Mouse (Mus musculus) left cerebral cortex, postnatal 10 days (tissue): Measurements from ENCODE around the gene Nav3. TPM values are rescaled to one million over a fixed set of nuclear protein-coding genes. Genes with fewer than 3 reads are reported as not detected.
"Not testable (repeated sequence)": the region's sequence is repeated elsewhere in the genome, so short reads cannot be mapped to it uniquely, and the experiment has no call there.

ENCODE experiments used
- DNase-seq, 2 experiments: peaks; one replicate each; pipeline ENCODE4 v3.0.0; 2021 to 2022; ENCODE audit warnings: low spot score in 2 of 2, mixed read lengths in 1 of 2; ENCODE audit errors: extremely low spot score in 1 of 2
- intact Hi-C: fragments of 180-260 bp; cut with DNase I; formaldehyde crosslinking; loops from one replicate; pipeline ENCODE4 v1.15.1; 2025
- total RNA-seq, 2 experiments: library from RNA; stranded (reverse); gene quantifications; 2 replicates each; pipeline ENCODE4 v1.2.3; 2021

Gene Nav3
- total RNA-seq, 2 experiments from 2014 or later = 241 to 252 TPM

DNA sequence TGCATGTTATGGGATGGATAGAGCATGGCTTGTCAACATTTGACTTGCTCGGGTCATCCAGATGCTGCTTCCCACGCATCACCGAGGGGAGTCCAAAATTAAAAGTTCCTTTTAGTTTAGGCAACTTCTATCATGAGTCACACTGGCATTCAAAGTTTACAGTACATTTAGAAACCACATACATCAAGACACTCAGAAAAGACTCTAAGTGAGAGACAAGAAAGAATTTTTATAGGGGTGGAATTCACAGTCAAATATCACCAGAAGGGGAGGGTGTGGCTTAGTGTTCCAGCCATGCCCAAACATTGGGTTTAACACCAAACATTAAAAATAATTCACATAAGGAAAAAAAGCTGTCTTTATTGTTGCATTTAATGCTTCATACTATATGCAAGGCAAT lies 57.4 kb downstream of the Nav3 start:
- intact Hi-C loops = no loop called here
- no peak for DNase-seq

DNA sequence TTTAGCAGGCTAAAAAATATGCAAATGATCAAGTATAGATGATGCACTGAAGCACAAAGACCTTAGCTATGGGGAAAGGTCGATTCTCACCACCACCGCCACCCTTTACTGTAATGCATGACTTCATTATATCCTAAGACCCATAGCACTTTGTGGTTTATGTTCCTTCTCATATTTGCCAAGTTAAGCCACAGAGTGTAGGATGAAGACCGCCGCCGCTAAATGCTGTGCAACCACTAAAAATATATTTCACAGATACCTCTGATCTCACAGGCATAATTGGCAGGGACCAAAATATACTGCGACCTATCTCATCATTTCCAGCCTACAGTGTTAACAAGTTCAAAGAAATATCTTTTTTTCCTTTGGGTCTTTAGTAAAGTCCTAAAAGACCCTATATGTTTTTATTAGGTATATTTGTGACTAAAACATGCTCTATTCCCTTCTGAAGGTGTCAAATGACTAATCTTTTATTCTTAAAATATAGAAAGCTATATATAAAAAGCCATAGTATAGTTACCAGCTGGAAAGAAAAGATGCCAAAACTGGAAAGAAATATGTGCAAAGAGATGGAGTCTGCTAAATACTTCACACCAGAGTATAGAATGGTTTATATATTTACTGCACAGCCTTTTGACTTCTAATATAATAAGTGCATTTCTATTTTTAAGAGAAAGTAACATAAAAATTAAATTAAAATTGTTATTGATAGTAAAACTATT lies 69.4 kb downstream of the Nav3 start:
- no peak for DNase-seq
- intact Hi-C loops = no loop called here

DNA sequence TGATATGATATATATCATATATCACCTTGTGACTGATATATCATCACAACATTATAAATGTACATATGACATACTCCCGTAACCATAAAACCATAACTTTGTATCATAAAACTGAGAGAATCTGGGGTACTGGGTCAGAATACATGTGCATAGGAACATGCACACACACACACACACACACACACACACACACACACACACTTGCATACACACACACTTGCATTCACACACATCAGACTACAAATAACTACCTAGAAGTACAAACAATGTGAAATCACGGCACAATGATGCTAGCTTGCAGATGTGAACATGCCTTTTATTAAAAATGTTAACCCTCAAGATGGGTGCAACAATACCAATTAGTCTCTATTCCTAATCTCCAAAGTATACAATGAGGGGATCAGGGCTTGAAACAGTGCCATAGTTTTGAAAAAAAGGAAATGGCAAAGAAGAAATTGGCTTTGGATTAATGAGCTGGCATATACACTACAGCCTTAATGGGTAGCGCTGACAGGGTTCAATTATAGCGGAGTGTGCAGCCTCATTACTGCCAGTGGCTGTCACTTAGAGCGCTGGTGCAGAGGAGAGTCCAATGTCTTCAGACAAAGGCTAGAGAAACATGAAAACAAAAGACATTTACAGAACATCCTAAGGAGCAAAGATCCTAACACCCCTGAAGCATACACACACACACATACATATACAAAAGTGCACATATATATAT lies 72.3 kb downstream of the Nav3 start:
- intact Hi-C loops, DNase-seq: not testable (repeated sequence)

DNA sequence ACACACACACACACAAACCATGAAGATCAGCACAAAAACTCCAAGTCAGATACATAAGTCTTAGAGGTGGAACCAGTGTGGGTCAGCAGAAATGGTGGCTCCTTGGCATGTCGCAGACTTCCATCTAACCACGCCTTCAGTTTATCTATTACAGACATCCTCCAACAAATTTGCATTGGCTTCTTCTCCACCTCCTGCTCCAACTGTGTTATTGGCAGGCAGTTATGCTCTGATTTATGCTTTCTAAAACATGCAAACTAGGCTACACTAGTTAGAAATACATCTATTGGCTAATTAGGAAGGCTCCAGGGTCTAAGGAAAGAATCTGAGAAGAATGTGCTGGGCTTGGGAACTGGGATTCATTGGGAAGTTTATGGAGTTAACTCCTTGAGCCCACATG lies 75.2 kb downstream of the Nav3 start:
- no peak for DNase-seq
- intact Hi-C loops = no loop called here

DNA sequence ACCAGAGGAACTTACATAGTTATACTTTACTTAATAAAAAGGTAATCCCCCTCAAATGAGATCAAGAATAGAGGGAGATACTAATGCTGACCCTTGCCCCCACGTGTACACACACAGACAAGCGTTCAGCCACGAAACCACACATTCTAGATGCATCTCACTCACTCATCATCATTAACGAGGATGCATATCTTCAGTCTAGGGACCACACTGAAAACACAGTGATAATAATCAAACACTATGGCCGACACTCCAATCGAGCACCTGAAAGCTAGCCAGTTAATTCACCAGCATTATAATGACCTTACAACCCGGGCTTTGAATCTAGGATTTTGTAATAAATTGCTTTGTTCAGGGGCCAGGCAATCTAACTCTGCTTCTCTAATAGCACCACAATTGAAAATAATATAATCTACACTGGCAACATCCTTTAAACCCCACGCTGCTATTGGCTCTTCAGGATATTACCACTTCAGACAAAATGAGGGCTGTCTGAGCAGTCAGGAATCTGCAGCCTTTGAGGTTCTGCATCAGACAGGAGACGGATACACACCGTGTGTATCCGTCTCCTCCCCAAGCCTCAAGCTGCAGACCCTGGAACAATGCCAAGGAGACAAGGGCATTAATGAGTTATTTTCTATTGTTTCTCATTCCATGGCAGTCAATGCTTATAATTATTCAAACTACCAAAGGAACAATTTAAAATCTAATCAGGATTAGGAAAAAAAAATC lies 83.1 kb downstream of the Nav3 start:
- peak in 1 of 2 experiments; percentile 51 for DNase-seq
- intact Hi-C loops = no loop called here

DNA sequence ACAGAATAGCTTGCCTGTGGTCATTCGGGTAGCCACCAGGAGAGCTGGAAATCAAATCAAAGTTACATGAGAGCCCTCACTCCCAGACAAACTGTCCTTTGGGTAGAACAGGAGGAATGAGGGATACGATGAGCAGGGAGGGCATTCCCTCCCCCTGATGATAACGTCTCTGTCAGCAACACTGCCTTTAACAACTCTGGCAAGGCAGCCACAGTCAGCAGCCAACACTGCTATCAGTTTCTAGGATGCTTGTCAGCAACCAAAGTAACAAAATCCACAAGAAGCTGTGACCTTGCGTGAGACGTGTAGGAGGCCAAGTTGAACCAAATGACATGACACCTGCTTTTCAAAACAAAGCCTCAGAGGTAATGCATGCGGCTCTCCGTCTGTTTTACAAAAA lies 103.9 kb downstream of the Nav3 start:
- intact Hi-C loops = no loop called here
- no peak for DNase-seq

DNA sequence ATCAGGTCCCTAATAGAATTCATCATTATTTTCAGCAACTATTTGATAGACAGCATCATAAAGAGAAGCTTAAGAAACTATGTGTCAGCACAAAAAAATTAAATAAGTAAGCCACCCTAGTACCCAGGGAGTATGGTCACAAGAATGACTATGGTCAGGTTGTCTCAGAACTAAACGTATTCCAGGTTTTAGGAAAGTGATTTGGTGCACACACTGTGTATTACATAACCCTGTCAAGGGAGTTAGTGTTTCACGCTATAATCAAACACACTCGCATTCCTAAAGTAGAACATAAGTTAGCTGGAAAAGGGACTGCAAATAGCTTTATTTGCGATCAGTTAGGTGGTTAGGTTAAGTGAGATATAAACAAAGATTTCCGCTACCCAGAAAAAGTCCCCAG lies 126.0 kb downstream of the Nav3 start:
- DNase-seq = no peak
- intact Hi-C loops = no loop called here

DNA sequence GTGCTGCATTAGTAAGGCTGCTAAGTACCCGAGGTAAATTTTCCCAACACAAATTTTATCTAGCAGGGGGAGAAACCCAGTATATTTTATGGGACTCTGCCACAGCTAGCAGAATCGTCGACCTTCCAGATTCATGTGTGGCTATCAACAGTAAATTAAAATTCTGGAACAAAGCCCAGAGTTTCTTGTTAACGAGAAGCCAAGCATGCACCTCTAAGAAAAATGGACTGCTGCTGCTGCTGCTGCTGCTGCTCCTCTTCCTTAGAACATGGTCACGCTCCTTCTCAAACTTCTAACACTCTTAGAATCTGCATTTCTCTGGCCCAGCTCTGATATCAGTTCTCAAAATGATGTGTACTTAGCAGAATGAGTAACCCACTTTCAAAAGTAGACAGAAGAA lies 126.4 kb downstream of the Nav3 start:
- intact Hi-C loops = no loop called here

DNA sequence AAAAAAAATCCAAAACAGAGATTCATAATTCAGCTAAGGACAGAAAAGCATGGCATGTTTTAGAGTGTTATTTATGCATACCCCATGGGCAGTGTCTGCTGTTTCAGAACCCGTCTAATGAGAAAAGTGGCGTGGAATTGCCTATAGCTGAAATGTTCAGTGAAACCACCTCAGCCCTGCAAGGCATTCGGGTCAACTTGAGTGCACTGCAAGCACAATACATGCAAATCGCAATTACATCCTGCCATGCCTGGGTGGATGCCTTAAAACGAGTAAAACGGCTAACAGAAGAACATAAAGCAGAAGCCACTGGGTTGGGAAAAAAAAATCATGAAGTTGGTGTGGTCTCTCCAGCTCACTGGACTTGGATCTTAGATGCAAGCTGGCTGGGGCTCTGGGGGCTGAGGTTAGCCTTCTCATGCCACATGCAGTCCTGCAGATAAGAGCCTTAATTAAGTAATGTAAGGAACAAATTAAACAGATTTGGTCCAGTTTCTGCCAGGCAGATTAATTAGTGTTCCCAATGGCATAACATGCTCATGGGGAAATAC lies 133.8 kb downstream of the Nav3 start:
- intact Hi-C loops = no loop called here
- DNase-seq = no peak

More for the DNA sequence above, 126.4 kb downstream of the Nav3 start:
- DNase-seq = no peak

DNA sequence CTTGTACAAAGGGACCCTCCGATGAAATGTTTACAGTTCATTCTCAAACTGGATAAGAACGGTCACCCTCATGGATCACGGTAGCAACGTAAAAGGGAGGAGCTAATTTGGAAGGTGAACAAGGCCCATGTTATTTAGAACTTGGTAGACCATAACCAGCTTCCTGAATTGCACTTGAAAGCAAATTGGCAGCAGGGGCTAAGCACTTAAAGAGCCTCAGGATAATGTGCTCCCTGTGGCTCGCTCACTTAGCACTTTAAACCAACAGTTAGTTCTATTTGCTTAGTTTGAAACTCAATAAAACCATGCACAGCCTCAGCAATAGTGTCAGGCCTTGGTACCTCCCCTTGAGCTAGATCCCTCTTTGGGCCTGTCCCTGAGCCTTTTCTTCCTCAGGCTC lies 138.7 kb downstream of the Nav3 start:
- no peak for DNase-seq
- intact Hi-C loops = no loop called here

DNA sequence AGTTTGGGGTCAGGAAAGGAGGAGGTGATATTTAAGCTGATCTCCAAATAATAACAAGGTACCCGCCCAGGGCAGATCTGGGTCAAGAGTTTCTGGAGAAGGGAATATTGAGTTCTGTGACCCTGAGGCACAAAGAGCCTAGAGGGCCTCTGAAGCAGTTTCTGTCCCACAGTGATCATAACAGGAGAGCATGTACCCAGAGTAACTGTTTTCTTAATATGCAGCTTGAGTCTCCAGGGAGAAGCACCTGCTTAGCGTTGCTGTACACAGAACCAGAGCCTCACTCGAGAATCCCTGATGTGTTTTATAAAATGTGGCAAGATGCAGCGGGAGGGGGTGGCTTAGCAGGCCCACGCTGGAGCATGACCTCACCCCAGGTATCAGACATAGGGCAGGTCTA lies 141.5 kb downstream of the Nav3 start:
- DNase-seq = no peak
- intact Hi-C loops = no loop called here

DNA sequence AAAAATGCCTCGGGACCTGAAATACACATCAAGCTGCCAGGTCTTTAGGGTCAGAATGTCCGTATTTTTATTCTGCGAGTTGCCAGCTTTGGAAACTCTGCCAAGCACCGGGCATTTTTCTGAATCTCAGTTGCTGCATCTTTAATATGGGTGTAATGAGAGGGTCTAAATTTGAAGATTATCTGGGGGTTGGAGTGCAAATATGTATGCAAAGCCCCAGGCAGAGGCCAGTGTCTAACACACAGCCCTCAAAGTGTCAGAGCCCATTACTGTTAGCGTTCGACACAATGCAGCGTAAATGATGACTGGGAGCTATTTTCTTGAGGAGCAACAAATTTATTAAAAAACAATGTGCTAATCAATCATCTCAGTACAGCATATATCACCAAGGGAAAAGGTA lies 142.0 kb downstream of the Nav3 start:
- intact Hi-C loops = no loop called here
- no peak for DNase-seq

DNA sequence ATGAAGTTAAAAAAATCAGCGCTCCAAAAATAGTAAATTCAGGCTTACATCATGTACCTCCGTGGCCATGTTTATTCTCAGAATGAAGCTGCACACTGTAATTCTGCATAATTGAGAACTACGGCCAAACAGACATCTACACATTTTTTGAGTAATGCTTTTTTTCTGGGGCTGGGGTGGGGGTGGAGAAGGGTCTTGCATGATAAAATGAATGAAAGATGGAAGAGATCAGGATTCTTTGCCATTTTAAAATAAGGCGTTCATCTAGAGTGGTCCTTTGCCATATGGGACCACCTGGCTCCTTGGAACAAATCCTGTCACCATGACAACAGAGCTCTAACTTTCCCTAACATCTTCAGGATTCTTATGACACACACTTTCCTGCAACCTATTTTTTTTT lies 146.5 kb downstream of the Nav3 start:
- peak in 1 of 2 experiments; percentile 67 for DNase-seq
- intact Hi-C loops = no loop called here

DNA sequence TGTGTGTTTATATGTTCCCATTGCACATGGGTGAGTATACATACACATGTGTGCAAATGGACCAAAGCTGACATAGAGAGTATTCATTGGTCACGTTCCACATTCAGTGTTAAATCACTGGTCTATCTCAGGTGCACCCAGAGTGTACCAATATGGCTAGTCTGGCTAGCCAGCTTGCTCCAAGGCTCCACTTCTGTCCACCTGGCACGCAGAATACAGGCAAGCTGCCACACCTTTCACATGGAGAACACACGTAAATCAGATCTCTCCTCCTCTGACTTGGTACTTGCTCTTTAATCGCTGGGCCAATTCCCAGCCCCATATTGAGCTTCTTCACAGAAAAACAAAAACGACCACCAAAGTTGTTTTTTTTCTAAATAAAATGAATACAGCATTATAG lies 150.4 kb downstream of the Nav3 start:
- intact Hi-C loops = no loop called here
- DNase-seq = no peak

DNA sequence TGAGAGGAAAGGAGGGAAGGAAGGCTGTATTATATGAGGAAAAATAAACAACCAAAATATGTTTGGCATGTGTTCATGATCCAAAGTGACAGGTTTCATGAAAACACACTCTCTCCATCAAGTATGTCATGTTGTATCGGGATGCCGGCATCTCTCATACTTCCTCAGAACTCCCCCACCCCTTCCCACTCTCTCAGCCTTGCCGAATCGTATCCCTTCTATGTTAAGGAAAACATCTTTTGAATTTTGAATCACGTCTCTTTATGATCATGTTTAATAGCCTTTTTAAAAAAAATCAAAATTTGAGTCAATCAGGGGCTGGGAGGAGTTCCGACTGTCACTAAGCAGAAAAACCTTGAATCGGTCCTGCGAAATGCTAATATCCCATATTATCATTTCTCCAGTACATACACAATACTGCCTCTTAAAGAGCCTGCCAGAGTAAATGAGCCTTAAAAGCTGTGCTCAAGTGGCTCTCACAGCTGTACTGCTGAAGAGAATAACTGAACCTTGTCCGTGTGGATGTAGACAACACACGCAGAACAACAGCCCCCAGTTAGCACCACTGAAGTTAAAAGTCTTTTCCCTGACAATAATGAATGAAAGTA lies 165.9 kb downstream of the Nav3 start:
- intact Hi-C loops = no loop called here
- no peak for DNase-seq

DNA sequence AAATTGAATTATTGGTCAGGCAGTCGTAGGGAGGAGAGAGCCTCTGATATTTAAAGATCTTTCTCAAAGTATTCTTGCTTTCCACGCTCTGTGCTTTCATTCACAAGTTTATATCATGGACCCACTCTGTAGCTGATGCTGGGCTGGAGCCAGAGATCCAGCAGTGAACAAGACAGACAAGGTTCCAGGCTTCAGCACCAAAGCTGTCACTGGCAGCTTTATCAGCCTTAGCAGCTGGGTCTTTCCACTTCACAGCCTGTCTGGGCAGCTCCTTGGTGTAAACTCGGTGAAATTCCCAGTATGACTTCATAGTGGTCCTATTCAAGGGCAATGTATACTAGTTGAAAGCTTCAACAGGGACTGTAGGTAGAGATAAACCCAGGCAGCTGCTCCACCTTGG lies 172.1 kb downstream of the Nav3 start:
- DNase-seq = peak; percentile 10 to 27
- intact Hi-C loops = no loop called here

DNA sequence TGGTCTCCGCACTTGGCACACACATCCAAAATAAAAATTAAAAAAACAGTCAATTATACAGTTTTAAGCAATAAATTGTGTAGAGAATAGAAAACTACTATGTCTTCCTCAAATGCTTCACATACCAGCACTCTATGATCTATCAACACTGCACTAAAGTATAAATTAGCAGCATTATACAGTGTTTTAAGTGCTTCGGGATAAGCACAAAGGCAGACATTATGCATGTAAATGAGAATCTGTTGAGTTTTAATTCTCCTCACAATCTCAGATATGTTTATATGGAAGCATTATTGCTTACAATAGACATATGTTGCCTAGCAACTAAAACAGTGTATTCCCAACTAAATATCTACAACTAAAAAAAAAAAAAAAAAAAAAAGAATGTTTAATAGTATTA lies 183.2 kb downstream of the Nav3 start:
- no peak for DNase-seq
- intact Hi-C loops = no loop called here

DNA sequence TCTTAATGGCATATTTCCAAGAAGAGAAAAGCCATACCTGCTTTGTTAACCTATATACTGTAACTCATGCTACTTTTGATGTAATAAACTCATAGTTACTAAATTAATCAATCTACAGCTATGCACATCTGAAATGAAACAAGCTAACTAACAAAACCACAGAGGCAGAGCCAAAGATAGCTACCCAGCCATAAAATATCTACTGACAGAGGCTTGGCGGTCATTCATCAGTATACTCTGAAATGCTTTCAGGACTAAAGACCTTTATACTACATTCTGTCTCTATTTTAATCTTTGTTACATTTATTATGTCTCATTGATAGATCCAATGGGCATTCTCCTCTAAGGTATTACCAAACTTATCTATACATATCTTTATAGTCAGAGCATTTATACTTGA lies 185.4 kb downstream of the Nav3 start:
- intact Hi-C loops = no loop called here
- no peak for DNase-seq

DNA sequence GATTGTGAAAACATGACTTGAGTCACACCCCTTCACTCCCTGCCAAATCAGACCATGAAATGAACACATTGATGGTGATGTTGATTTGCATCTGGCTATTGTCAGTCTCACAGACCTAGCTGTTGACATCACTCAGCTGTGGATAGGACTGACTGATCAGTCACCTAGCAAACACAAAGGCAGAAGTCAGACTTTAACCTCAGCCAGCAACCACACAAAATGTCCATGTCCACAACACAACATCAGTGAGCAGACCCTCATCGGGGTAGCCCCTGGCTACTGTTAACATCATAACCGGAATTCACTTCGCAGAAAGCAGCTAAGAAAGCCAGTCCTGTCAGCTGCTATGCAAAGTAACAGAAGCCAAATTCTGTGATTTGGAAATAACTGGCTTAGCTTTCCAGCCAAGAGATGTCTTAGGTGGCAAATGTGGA lies 213.9 kb downstream of the Nav3 start:
- intact Hi-C loops = no loop called here
- peak in 1 of 2 experiments; percentile 8 for DNase-seq
